Mouse (Mus musculus): Measurements from ENCODE around the gene Hacd3.

- no peak for TF ChIP-seq CTCF (IDR thresholded peaks at IDR 0.05; ENCODE audit: low read depth)
- no peak for TF ChIP-seq EP300 (IDR thresholded peaks at IDR 0.05; ENCODE audit: low read depth)
Measured at GRCm38 (mm10) chr9:65021887-65022579, 540 bp upstream of the Hacd3 start.
